Mouse (Mus musculus): ENCODE measurements at regions not wholly inside any gene's neighbourhood (a gene's known extent, or its start where the extent isn't known, plus 50 kb on each side); places are given as distances from the start of the nearest gene placed in this dataset.

- in situ Hi-C loops (cut with MboI, MseI), result no loop called here
These were observed 54.5 kb upstream of the Cmc1 start for GRCm38 (mm10) chr9:118204456-118204855.

- in situ Hi-C loops (cut with MboI, MseI), result no loop called here
These were observed 56.5 kb upstream of the Cmc1 start for GRCm38 (mm10) chr9:118206483-118206882.

GRCm38 (mm10) chr9:118219696-118220095 lies 69.7 kb upstream of the Cmc1 start:
- in situ Hi-C loops (cut with MboI, MseI), result no loop called here

- in situ Hi-C loops (cut with MboI, MseI), result no loop called here
These were observed 71.2 kb upstream of the Cmc1 start for GRCm38 (mm10) chr9:118221186-118221585.

GRCm38 (mm10) chr9:118227401-118228061 lies 77.6 kb upstream of the Cmc1 start:
- in situ Hi-C loops (cut with MboI, MseI), result no loop called here

- in situ Hi-C loops (cut with MboI, MseI), result no loop called here
These were observed 78.9 kb upstream of the Cmc1 start for GRCm38 (mm10) chr9:118228691-118229427.

- in situ Hi-C loops (cut with MboI, MseI), result no loop called here
These were observed 90.7 kb upstream of the Cmc1 start for GRCm38 (mm10) chr9:118240711-118241110.

- in situ Hi-C loops (cut with MboI, MseI), result no loop called here
These were observed 97.0 kb upstream of the Cmc1 start for GRCm38 (mm10) chr9:118246820-118247628.

- in situ Hi-C loops (cut with MboI, MseI), result no loop called here
These were observed 103.9 kb upstream of the Cmc1 start for GRCm38 (mm10) chr9:118253829-118254228.

GRCm38 (mm10) chr9:118255200-118255733 lies 105.3 kb upstream of the Cmc1 start:
- in situ Hi-C loops (cut with MboI, MseI), result no loop called here

- in situ Hi-C loops (cut with MboI, MseI), result no loop called here
These were observed 105.8 kb upstream of the Cmc1 start for GRCm38 (mm10) chr9:118255751-118256266.

GRCm38 (mm10) chr9:118266298-118266697 lies 116.3 kb upstream of the Cmc1 start:
- in situ Hi-C loops (cut with MboI, MseI), result no loop called here

- in situ Hi-C loops (cut with MboI, MseI), result no loop called here
These were observed 121.7 kb upstream of the Cmc1 start for GRCm38 (mm10) chr9:118271681-118272080.

GRCm38 (mm10) chr9:118272713-118273407 lies 122.9 kb upstream of the Cmc1 start:
- in situ Hi-C loops (cut with MboI, MseI), result no loop called here

GRCm38 (mm10) chr9:118285481-118285880 lies 135.5 kb upstream of the Cmc1 start:
- in situ Hi-C loops (cut with MboI, MseI), result loop anchor here (25.0 kb wide), 1 partner anchor 1052 kb away; the partner anchor contains the start of genes Acaa1a and Myd88

GRCm38 (mm10) chr9:118287606-118288005 lies 137.6 kb upstream of the Cmc1 start:
- in situ Hi-C loops (cut with MboI, MseI), result loop anchor here (25.0 kb wide), 1 partner anchor 1050 kb away; the partner anchor contains the start of genes Acaa1a and Myd88

- in situ Hi-C loops (cut with MboI, MseI), result loop anchor here (25.0 kb wide), 1 partner anchor 1044 kb away; the partner anchor contains the start of genes Acaa1a and Myd88
These were observed 142.9 kb upstream of the Cmc1 start for GRCm38 (mm10) chr9:118292836-118293235.

GRCm38 (mm10) chr9:118294011-118294410 lies 144.0 kb upstream of the Cmc1 start:
- in situ Hi-C loops (cut with MboI, MseI), result loop anchor here (25.0 kb wide), 1 partner anchor 1043 kb away; the partner anchor contains the start of genes Acaa1a and Myd88

GRCm38 (mm10) chr9:118302785-118303384 lies 152.9 kb upstream of the Cmc1 start:
- in situ Hi-C loops (cut with MboI, MseI), result no loop called here

- in situ Hi-C loops (cut with MboI, MseI), result no loop called here
These were observed 159.5 kb upstream of the Eomes start for GRCm38 (mm10) chr9:118318357-118319140.
